Mouse (Mus musculus) fibroblast of lung, adult 2 months (primary cell): ENCODE measurements around the gene Cpne4.

Experiments
- DNase-seq: peaks from one replicate; pipeline ENCODE4 v3.0.0-alpha.2; 2011; ENCODE audit warnings: low read depth

The Cpne4 gene

GRCm38 (mm10) chr9:104874157-104874556 is 327.1 kb downstream of the Cpne4 start:
- no peak for DNase-seq

- no peak for DNase-seq
Measured at GRCm38 (mm10) chr9:104877014-104877413, 329.9 kb downstream of the Cpne4 start.

GRCm38 (mm10) chr9:104878558-104878957 is 331.5 kb downstream of the Cpne4 start:
- DNase-seq, result no peak

DNA sequence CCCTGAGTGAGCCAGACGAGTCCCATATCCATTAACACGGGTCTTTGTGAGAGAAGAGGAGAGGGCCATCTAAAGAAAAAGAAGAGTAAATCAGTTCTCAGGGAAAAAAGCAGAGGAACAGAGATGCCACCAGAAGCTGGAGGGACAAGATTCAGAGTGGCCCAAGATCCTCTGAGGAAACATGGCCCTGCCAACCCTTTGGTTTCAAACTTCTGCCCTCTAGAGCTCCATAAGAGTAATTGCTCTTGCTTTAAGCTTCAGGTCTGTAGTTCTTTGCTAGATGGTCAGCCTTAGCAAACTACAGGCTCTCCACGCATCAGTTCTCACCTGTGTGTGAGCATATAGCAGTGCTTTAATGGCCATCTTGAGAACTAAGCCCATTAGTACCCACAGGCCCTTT is 343.4 kb downstream of the Cpne4 start:
- DNase-seq, result no peak

- DNase-seq, result no peak
Measured at GRCm38 (mm10) chr9:104895360-104895759, 348.3 kb downstream of the Cpne4 start.

DNA sequence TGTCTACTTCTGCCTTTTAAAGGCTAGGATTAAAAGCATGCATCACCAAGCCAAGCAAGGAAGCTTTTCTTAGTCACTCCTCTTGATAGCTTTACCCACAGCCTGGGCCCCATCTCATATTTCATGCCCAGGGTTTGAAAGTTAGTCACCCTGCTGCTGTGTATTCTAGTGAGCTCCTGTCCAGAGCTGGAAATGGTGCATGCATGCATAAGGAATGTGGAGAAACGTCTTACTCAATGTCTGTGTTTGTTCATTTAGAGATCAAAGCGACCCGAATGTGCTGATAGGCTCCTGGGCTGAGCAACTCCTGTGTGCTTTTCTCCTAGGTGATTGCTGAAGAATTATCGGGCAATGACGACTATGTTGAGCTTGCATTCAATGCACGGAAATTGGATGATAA is 354.0 kb downstream of the Cpne4 start:
- DNase-seq, result peak; percentile 36

DNA sequence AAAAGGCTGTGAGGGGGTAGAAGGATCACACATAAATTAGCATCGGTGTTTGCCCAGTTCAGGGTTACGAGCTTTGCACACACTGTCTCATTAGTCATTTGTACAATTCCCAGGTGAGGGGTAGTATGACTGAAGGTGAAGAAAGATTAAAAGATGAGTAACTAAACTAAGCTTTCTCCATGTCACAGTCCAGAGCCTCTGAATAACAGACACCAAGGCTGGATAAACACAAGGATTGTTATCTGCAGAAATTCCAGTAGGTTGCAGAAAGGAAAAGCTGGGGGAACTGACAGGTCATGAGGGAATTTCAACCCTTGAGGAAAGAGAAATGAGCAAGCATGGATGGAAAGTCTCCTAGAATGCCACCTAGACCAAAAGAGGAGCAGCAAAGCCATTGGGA is 354.7 kb downstream of the Cpne4 start:
- no peak for DNase-seq

DNA sequence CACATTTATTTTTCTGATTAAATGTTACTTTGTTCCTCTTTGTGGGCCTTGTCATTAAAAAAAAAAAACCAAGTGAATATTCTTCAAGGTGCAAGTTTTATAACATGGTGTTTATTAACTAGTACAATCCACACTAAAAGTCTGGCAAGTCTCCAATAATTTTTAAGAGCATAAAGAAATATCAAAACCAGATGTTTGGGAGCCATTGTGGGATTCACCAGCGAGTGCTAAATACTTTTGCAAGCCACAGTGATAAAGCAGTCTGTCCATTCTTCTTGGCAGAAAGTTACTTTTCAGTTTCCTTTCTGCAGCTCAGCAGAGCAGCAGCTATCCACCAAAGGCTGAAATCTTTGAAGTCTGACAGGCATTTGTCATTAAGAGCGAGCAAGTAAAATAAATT is 365.6 kb downstream of the Cpne4 start:
- DNase-seq, result peak; percentile 4

GRCm38 (mm10) chr9:104913327-104913726 is 366.2 kb downstream of the Cpne4 start:
- DNase-seq, result no peak

DNA sequence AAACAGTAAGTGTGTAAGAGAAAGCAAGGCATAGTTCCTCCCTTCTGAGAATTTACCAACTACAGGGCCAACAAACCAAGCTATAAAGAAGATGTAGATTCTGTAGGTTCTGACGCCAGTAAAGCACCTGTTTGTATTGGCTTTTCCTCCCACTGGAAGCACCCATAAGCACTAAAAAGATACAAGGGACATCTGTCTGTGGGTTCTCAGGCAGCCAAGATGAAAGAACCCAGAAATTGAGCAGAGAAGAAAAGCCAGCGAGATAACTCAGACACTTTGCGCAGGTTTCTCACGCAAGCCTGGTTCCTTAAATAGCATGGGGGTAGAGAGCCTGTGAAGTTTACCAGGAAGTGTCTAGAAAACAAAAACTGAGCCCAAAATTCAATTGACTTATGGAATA is 374.1 kb downstream of the Cpne4 start:
- DNase-seq, result no peak

DNA sequence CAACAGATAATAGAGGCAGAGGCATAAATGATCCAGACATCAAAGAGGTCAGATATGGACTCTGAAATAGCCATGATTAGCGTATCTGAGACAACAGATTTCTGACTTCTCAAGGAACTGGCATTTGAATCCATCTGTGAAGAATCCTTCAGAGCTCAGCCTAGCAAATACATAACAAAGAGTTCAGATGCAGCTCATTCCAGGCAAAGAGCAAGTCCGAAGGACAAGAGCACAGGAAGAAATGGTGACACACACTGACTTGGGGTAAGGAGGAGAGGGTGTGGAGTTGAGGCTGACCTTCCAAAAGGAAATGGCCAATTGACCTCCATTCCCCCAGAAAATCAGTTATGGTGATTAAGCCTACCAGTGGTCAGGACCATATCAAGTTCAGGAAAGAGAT is 375.0 kb downstream of the Cpne4 start:
- no peak for DNase-seq

DNA sequence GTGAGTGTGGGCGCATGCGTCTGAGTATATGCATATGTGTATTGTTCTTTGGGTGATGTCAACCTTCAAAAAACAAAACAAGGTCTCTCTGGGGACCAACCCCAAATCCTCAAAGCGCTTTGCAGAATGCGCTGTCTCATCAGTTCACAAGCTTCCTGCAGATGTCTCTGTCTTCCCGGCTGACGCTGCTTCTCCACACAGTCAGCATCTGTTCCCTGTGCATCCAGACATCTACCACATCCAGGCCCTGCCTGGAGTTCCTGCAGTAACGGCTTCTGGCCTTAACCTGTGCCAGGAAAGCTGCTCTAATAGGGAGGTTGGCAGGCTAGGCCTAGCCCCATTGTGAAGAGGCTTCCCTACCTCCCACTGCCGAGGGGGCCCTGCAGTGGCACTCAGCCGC is 381.7 kb downstream of the Cpne4 start:
- DNase-seq, result no peak

DNA sequence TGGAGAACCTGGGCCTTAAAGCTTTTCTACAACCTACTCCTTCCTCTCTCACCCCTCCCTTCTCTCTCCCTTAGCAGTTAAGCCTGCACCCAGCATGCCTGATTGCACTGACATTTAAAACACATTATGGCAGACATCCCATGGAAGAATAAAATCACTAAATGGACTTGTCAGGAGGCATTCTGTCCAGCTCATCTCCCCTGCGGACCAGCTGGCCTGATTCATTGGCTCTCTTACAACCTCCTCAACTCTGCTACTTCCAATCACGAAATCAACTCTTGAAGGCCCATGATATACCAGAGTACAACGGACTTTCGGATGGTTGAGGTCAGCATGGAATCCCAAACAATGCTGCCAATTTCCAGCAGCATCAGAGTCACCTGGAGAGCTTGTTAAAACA is 393.3 kb downstream of the Cpne4 start:
- no peak for DNase-seq

DNA sequence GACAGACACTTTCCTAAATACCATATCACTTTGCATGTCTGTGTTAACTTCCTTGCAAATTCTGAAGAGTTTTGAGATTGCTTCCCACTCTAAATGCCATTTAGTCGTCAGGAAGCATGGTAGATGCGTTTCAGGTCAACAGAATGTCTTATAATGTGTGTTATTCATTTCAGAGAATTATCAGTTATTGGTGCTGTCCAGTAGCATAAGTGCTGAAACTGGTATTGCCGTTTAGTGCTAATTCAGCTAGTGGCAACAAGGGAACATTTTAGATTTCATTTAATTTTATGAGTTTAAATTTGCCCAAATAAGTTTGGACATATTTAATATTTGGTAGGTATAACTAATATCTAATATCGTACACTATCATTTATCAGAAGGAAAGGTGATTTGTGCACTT is 403.5 kb downstream of the Cpne4 start:
- DNase-seq, result no peak

DNA sequence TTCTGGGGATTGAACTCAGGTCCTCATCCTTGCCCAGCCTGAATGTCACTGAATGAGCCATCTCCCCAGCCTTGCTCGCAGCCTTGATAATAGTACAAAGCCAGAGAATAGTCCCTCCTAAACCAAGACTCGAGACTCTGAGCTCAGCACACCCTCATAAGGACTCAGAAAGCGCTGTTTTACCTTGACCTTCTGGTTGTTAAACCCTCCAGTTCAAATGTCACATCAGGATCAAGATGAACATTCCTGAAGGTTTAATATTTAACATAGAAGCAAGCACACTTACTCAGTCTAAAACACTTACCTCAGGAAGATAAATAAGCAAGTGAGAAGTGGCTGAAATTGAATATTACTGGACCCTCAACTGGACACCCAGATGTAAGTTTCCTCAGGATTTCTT is 405.1 kb downstream of the Cpne4 start:
- DNase-seq, result no peak

DNA sequence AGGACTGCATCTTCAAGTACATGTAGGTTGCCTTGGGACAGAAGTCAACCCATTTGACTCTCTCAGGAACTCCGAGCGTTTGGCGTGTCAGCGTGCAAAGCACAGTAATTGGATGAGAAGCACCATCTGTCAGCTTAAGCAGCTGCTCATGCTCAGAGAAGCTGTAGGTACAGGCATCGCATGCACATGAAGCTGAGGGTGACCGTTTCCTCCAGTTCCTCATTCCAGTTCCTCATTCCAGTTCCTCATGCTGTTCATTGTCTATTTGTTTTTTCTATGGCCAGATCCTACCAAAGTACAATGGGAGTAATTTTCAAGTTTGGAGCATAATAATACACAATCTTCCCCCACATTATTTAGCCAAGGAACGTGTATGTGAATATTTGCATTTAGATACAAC is 425.7 kb downstream of the Cpne4 start:
- no peak for DNase-seq

DNA sequence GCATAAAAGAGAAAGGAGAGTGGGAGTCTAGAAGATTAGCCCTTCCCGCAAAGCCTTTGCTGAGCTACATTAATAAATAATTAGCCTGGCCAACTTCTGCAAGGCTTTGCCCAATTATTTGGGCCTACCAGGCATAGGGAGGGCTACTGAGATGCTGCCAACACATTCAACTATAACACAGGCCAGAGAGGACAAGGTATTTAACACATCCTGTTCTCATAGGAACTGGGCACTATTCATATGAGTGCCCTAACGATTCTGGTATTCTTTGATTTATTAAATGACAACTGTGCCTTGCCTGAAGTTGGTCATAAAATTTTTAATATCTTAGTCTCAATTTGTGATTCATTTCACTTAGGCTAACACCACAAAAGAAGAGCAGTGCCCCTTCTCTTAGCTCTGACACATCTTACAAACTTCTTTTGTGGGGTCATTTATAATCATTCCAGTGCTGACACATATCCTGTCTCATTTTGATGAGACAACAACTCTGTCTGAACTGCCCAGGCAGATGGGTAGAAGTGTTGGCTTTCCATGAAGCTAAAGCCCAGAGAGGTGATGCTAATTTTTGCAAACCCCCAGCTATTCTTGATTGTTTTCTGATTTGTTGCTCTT is 435.0 kb downstream of the Cpne4 start:
- no peak for DNase-seq

DNA sequence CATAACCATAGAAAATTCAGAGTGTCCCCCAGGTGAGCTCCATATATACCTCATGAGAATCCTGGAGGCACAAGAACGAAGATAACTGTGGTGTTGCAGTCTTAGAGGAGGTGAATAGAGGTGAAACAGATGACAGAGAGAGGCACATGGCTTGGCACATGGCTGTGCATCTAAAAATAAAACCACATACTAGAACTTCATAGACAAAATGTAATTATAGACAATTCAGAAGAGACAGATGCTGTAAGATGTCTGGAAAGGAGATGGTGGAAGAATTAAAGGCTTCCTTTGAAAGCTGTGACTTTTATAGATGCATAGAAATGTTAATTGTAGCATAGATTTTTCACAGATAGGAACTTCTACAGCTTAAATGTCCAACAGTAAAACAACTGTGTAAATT is 451.1 kb downstream of the Cpne4 start:
- DNase-seq, result no peak

DNA sequence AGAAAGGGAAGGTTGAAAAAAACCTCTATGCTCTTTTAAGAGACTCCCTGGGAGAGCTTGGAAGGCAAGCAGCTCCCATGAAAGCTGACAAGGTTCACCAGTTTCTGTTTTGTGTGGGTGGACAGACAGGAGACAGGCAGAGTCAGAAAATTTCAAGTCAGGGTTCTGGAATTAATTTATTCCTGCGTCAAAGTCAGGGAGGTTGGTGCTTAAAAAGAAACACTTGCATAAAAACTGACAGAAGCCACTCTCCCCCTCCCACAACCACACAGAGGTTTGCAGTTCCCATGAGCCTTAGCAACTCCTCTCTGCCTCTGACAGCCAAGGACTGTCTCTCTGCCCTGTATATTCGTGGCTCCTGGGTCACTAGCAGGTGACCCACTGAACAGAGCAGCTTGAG is 463.6 kb downstream of the Cpne4 start:
- peak; percentile 4 for DNase-seq

- no peak for DNase-seq
Measured at GRCm38 (mm10) chr9:105018186-105018585, 471.1 kb downstream of the Cpne4 start.

DNA sequence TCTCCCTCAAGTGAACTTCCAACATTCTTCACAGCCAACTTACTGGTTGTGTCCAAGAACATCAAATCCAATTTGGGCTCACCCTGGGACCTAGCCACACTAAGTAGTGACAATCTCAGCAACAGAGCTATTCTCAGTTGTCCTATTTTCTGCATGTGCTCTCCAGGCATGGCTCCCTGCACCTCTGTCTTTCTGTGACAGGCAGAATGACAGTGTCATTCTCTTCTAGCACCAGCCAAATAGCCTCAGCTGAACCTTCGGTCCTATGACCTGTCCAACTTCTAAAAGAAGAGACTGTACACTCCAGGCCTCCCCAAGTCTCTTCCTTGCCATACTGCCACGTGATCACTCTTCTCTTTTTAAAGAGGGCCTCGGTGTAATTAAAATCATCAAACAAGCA is 481.2 kb downstream of the Cpne4 start:
- no peak for DNase-seq

- DNase-seq, result no peak
Measured at GRCm38 (mm10) chr9:105032572-105032971, 485.5 kb downstream of the Cpne4 start.

DNA sequence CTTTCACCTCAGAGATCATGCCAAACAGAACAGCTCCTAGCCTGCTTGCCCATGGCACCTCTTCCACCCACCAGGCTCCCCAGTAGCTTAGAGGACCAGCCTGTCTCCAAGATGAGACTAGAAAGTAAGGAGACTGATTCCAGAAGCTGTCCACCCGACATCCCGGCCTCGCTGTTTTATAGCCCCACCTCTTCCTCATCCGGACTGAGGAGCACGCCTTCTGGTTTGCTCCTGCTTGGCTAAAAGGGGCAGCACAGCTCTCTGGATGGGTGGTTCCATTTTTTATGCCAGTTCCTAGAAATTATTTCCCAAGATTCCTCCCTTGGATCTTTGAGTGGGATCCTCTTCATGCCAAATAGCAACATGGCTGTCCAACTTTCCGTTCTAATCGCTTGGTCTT is 486.6 kb downstream of the Cpne4 start:
- DNase-seq, result no peak

DNA sequence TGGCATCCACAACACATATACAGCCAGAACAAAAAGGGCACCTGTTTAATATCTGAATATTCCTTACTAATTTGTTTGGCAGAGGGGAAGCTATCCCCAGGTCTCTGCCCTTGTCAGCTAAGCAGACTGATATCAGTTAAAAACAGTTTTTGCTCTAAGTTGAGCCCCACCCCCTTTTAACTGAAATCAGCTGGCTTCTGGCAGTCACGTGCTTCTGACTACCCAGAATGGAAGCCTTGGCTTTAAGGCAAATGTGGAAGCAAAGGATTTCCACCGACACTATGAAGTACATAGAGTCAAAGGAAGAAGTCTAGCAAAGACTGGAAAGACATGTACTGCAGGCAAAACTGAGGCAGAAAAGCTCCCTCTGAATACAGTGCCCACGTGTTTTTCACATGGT is 490.8 kb downstream of the Cpne4 start:
- no peak for DNase-seq

GRCm38 (mm10) chr9:105046014-105046413 is 498.9 kb downstream of the Cpne4 start:
- DNase-seq, result no peak
